Mouse (Mus musculus) inflammation-experienced regulatory T-cells, adult 6 months (primary cell): Measurements from ENCODE around the gene Fpr-rs6. TPM values are rescaled to one million over a fixed set of nuclear protein-coding genes. Genes with fewer than 3 reads are reported as not detected.

ENCODE experiments used
- ATAC-seq: one replicate; pipeline ENCODE4 v1.8.0; 2017
- polyA plus RNA-seq, 3 experiments: library from polyadenylated mRNA; unstranded; fragments of 100-300 nt; shearing (Covaris generic); gene quantifications; one replicate each; pipeline ENCODE4 v1.2.1; 2017

The Fpr-rs6 gene
- polyA plus RNA-seq = not detected

- no peak for ATAC-seq
Measured at GRCm38 (mm10) chr17:20182997-20183396, at the start of gene Fpr-rs6. Fpr-rs6 (minus strand) TSS chr17:20183097.

Other genes starting within 250 kb of the Fpr-rs6 start
- gene Vmn2r104, start 134.8 kb downstream of the Fpr-rs6 start, polyA plus RNA-seq = not detected
- not detected for gene Fpr-rs7, start 68.9 kb downstream of the Fpr-rs6 start, polyA plus RNA-seq
- gene Vmn2r105, start 52.0 kb upstream of the Fpr-rs6 start, polyA plus RNA-seq = under 1 TPM in 1 of 3 experiments, not detected in 2; 0.08 TPM
- gene Vmn2r106, start 102.5 kb upstream of the Fpr-rs6 start, polyA plus RNA-seq = not detected
- gene Vmn2r107, start 162.1 kb upstream of the Fpr-rs6 start, polyA plus RNA-seq = not detected
- gene Vmn1r224, start 231.0 kb upstream of the Fpr-rs6 start, polyA plus RNA-seq = not detected